Mouse (Mus musculus) liver, embryonic 14 days (tissue): ENCODE measurements around the gene Hist1h4b. TPM values are rescaled to one million over a fixed set of nuclear protein-coding genes. Genes with fewer than 3 reads are reported as not detected.

Source experiments
- polyA plus RNA-seq: library from polyadenylated mRNA; depleted of rRNA; stranded (reverse); fragments of >200 nt; gene quantifications from 2 replicates; pipeline ENCODE4 v1.2.3, GENCODE M21; 2012; rRNA removed

Gene Hist1h4b
- polyA plus RNA-seq = 20.1 and 25.1 TPM in 2 replicates

DNA sequence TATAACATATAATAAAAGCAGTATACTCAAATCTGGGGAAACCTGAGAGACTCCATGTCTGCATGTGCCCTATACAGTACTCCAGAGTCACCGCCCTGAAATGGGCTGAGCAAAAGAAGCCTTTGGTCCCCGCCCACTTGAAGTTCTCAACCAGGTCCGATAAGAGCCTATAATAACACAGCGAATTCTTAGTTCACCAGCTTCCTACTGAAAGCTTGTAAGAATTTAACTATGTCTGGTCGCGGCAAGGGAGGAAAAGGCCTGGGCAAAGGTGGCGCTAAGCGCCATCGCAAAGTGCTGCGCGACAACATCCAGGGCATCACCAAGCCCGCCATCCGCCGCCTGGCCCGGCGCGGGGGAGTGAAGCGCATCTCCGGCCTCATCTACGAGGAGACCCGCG lies at the start of gene Hist1h4b:
Hist1h4b (plus strand) TSS at position 224 of the 400 bp plus-strand sequence.

DNA sequence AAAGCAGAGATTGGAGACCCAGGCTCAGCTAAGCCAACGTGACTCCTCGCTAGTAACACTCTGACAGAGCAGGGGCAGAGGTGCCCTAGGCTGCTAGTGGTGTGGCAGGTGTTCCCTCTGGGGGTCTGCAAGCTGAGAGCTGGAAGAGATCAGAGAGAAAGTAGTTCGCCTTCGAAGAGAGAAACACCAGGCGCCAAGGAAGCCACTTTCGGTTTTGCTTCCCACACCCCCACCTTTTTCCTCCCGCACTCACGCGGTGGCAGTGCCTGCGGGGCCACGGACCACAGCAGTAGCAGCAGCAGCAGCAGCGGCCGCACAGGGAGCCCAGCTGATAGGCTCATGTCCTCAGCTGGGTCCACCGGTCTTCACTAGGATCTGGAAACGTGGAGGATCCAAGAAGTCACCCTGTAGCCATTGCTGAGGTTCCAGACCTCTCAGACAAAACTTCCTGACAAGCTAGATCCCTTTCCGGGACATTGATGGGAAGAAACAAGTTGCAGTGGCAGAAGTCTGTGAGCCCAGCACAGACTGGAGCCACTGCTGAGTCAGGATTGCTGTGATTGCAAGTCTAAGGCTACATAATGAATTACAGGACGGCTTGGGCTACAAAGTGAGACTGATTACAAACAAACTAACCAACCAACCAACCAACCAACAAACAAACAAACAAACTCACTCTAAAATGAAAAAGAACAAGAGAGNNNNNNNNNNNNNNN lies 46.3 kb upstream of the Hist1h4b start, which contains the start of gene Hfe:
Hfe (minus strand) TSS at position 481 of the 716 bp plus-strand sequence.

GRCm38 (mm10) chr13:23738677-23739068 lies 18.1 kb upstream of the Hist1h4b start, which contains the start of gene Hist1h1c:
Gene Hist1h1c, plus strand, starts transcription at chr13:23738808.

DNA sequence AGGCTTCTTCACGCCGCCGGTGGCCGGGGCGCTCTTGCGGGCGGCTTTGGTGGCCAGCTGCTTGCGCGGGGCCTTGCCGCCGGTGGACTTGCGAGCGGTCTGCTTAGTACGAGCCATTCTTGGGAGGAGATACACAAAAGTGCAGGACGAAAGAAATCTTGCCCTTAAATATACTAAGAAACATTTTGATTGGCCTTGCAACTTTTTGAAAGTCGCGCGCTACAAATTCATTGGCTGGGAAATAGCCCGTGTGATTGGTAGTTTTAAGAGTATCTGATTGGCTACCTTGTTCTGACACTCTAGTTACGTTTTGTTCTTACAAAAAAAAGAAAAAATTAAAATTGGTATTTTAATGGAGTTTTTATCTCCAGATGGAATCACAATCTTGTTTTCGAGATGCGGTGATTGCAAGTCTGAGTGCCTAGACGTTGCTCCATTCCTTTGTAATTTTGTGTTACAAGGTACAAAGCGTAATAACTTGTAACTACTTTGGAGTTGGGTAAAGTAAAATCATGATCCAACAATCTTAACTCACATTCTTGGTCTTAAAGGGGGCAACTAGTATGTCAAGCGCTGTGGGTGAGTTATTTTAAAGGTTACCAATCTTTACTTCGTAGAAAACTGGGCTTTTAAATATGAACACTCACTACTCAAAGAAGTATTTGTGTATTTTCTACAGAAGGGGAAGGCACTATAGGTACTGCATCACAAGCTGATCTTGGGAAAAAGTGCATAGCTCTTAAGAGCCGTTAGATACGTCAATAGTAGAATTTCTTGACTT lies 11.2 kb upstream of the Hist1h4b start, which contains the start of gene Hist1h3c:
Hist1h3c (minus strand) TSS at position 222 of the 781 bp plus-strand sequence.

DNA sequence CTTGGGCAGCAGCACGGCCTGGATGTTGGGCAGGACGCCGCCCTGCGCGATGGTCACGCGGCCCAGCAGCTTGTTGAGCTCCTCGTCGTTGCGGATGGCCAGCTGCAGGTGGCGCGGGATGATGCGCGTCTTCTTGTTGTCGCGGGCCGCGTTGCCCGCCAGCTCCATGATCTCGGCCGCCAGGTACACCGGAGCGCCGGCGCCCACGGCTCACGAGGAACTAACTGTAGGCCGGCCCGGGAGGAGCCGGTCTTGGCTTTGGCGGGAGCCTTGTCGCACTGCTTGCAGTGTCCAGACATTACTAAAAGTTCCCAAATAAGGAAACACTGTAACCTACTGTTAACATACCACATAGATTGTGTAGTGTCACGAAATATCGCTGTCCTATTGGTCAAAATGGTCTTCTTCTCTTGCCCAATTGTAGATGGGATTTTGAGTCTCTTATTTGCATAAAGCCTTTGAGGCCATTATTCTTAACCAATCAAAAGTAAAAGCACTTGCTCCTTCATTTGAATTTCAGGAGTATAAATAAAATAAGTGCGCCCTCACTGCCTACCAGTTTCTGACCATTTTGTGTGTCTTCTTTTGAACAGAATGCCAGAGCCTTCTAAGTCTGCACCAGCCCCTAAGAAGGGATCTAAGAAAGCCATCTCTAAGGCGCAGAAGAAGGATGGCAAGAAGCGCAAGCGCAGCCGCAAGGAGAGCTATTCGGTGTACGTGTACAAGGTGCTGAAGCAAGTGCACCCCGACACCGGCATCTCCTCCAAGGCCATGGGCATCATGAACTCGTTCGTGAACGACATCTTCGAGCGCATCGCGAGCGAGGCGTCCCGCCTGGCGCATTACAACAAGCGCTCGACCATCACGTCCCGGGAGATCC lies 10.4 kb upstream of the Hist1h4b start, which contains the start of gene Hist1h2bb:
Hist1h2bb (plus strand) TSS at position 534 of the 880 bp plus-strand sequence.

GRCm38 (mm10) chr13:23750839-23751477 lies 5.9 kb upstream of the Hist1h4b start, which contains the start of gene Hist1h2ab:
Gene Hist1h2ab, plus strand, starts transcription at chr13:23751126.

DNA sequence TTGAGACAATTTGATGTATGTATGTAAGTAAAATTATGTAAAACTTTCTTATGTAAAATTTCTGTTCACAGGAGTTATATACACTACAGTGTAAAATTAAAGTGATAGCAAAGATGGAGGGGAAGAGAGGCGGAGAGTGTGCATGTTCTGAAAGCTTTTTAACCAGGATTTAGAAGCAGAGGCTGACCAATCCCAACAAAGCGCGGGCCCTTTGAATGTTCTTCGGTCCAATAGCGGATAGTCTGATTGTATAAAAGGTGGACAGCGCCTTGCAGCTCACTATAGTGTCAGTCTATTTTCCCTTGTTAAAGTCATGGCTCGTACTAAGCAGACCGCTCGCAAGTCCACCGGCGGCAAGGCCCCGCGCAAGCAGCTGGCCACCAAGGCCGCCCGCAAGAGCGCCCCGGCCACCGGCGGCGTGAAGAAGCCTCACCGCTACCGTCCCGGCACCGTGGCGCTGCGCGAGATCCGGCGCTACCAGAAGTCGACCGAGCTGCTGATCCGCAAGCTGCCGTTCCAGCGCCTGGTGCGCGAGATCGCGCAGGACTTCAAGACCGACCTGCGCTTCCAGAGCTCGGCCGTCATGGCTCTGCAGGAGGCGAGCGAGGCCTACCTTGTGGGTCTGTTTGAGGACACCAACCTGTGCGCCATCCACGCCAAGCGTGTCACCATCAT lies 4.6 kb upstream of the Hist1h4b start, which contains the start of gene Hist1h3b:
Hist1h3b (plus strand) TSS at position 201 of the 675 bp plus-strand sequence.

DNA sequence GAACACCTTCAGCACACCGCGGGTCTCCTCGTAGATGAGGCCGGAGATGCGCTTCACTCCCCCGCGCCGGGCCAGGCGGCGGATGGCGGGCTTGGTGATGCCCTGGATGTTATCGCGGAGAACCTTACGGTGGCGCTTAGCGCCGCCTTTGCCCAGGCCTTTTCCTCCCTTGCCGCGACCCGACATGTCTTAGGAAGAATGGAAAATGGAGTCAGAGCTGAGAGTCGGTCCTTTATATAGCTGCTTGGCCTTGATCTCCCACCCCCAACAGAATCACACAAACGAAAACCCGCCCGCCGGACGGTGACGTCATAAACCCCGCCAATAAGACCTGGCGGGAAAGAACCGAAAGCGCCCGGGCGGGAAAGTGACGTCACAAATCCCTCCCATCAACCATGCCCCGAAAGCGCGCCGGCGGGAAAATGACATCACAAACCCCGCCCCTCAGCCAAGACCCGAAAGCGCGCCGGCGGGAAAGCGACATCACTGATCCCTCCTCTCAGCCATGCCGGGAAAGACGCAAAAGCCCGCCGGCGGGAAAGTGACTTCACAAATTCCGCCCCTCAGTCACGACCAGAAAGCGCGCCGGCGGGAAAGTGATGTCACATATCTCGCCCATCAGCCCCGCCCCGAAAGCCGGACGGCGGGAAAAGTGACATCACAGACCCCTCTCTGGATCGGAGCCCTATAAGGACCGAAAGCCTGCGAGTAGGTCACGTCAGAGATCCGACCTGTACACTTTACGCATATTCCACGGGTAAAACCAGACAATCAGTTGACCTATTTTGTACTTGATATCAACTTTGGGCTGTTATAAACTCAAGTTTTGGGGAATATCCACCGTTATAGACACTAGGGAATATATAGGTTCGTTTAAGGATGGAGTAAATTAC lies 4.4 kb downstream of the Hist1h4b start, which contains the start of gene Hist1h4a:
Hist1h4a (minus strand) TSS at position 259 of the 893 bp plus-strand sequence.

DNA sequence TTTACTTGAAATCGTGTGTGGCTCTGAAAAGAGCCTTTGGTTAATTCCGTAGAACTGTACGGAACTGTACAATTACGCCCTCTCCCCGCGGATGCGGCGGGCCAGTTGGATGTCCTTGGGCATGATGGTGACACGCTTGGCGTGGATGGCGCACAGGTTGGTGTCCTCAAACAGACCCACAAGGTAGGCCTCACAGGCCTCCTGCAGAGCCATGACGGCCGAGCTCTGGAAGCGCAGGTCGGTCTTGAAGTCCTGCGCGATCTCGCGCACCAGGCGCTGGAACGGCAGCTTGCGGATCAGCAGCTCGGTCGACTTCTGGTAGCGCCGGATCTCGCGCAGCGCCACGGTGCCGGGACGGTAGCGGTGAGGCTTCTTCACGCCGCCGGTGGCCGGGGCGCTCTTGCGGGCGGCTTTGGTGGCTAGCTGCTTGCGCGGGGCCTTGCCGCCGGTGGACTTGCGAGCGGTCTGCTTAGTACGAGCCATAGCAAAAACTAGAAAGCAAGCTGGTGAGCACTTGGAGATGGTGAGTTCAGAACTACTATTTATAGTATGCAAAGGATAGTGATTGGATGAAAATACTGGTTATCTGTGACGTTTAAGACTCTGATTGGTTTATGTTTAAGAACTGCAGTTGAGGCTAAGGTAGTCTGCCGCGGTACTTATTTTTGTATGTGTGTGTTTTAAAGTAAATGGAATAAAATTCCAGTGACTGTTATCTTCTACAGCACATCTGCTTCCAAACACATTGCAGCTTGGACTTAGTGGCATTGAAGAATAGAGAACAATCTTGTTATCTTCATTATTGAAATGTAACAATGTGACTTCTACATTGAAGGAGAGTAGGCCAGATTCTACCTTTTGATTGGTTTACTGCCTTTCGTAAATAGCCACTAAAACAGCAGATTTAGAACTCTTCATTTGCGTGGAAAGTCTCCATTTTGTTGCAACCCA lies 5.3 kb downstream of the Hist1h4b start, which contains the start of gene Hist1h3a:
Hist1h3a (minus strand) TSS at position 516 of the 951 bp plus-strand sequence.

DNA sequence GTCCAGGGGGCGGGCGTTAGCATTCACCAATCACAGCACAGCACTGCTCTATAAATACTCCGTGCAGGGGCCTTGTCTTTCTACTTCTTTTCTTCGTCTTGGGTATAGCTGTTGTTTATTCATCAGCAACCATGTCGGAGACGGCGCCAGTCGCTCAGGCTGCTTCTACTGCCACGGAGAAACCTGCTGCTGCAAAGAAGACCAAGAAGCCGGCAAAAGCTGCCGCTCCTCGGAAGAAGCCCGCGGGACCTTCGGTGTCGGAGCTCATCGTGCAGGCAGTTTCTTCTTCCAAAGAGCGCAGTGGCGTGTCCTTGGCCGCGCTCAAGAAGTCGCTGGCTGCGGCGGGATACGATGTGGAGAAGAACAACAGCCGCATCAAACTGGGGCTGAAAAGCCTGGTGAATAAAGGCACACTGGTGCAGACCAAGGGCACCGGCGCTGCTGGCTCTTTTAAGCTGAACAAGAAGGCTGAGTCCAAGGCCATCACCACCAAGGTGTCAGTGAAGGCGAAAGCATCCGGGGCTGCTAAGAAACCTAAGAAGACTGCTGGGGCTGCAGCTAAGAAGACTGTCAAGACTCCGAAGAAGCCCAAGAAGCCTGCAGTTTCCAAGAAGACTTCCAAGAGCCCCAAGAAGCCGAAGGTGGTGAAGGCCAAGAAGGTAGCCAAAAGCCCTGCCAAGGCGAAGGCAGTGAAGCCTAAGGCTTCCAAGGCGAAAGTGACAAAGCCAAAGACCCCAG lies 6.9 kb downstream of the Hist1h4b start, which contains the start of gene Hist1h1a:
Hist1h1a (plus strand) TSS at position 81 of the 738 bp plus-strand sequence.

GRCm38 (mm10) chr13:23769613-23770012 lies 12.8 kb downstream of the Hist1h4b start, which contains the start of gene Trim38:
Gene Trim38, plus strand, starts transcription at chr13:23769913.

DNA sequence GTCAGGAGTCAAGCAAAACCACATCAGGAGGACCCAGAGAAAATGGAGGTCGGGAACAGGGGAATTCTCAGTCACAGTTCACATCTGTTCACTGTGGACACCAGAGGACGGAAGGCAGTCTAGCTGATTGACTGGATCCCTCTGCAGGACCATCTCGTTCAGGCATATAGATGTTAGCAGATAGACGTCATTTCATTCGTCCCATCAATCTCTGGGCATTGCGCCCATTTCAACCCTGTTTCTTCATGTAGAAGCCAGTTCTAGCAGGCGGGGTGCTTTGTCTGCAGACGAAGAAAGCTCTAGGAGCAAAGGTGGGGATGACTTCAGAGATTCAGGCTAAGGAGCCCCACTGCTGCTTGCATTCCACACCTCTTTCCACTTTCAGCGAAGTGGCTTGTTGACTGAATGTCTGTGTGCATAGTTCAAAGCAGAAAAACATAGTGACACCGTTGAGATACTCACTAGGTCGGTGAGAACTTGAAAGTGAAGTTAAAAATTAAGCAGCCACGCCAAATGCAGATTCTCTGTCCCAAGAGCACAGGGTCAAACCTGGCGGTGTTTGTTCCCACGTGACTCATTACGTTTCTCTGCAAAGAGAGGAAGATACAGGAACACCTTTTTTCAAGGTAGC lies 49.7 kb downstream of the Hist1h4b start, which contains the start of gene Slc17a2:
Slc17a2 (plus strand) TSS at position 572 of the 631 bp plus-strand sequence.

Other genes with a start within 250 kb of the Hist1h4b start
- 20.0 and 22.7 TPM in 2 replicates for gene Hist1h4h, start 226.0 kb upstream of the Hist1h4b start, polyA plus RNA-seq
- 254 and 365 TPM in 2 replicates for gene Hist1h2af, start 223.1 kb upstream of the Hist1h4b start, polyA plus RNA-seq
- gene Hist1h3g, start 221.6 kb upstream of the Hist1h4b start, polyA plus RNA-seq = 40.7 and 47.0 TPM in 2 replicates
- 6.3 and 6.5 TPM in 2 replicates for gene Hist1h2bh, start 213.6 kb upstream of the Hist1h4b start, polyA plus RNA-seq
- 4.4 and 4.5 TPM in 2 replicates for gene Hist1h3f, start 213.0 kb upstream of the Hist1h4b start, polyA plus RNA-seq
- 19.0 and 21.1 TPM in 2 replicates for gene Hist1h4f, start 205.4 kb upstream of the Hist1h4b start, polyA plus RNA-seq
- 0.66 and 0.96 TPM in 2 replicates for gene Hist1h1d, start 203.8 kb upstream of the Hist1h4b start, polyA plus RNA-seq
- gene Hist1h3e, start 194.6 kb upstream of the Hist1h4b start, polyA plus RNA-seq = 24.2 and 24.8 TPM in 2 replicates
- 11.7 and 13.2 TPM in 2 replicates for gene Hist1h2ae, start 185.8 kb upstream of the Hist1h4b start, polyA plus RNA-seq
- gene Hist1h2bg, start 185.6 kb upstream of the Hist1h4b start, polyA plus RNA-seq = 35.1 and 41.0 TPM in 2 replicates
- 12.1 and 12.6 TPM in 2 replicates for gene Hist1h2bf, start 182.8 kb upstream of the Hist1h4b start, polyA plus RNA-seq
- 8.7 and 8.8 TPM in 2 replicates for gene Hist1h2ad, start 182.6 kb upstream of the Hist1h4b start, polyA plus RNA-seq
- gene Hist1h3d, start 181.2 kb upstream of the Hist1h4b start, polyA plus RNA-seq = 19.8 and 22.5 TPM in 2 replicates
- 7.9 and 8.2 TPM in 2 replicates for gene Hist1h4d, start 175.4 kb upstream of the Hist1h4b start, polyA plus RNA-seq
- 2.9 and 3.1 TPM in 2 replicates for gene Hist1h2be, start 135.9 kb upstream of the Hist1h4b start, polyA plus RNA-seq
- 7.8 and 10.5 TPM in 2 replicates for gene Hist1h1e, start 134.5 kb upstream of the Hist1h4b start, polyA plus RNA-seq
- gene Hist1h2ac, start 73.1 kb upstream of the Hist1h4b start, polyA plus RNA-seq = 1.2 and 1.3 TPM in 2 replicates
- gene Hist1h2bc, start 72.8 kb upstream of the Hist1h4b start, polyA plus RNA-seq = 75.9 and 78.5 TPM in 2 replicates
- 0.13 TPM in 1 of 2 replicates, not detected in the other for gene Hist1h1t, start 61.2 kb upstream of the Hist1h4b start, polyA plus RNA-seq
- 5.9 TPM in 2 replicates for gene Hist1h4c, start 58.6 kb upstream of the Hist1h4b start, polyA plus RNA-seq
- gene Hfe, start 46.2 kb upstream of the Hist1h4b start, polyA plus RNA-seq = 2.5 and 4.1 TPM in 2 replicates
- 41.5 and 49.3 TPM in 2 replicates for gene Hist1h1c, start 18.2 kb upstream of the Hist1h4b start, polyA plus RNA-seq
- gene Hist1h3c, start 11.4 kb upstream of the Hist1h4b start, polyA plus RNA-seq = 38.4 and 43.0 TPM in 2 replicates
- 15.4 and 18.8 TPM in 2 replicates for gene Hist1h2bb, start 10.3 kb upstream of the Hist1h4b start, polyA plus RNA-seq
- 38.0 and 42.8 TPM in 2 replicates for gene Hist1h2ab, start 5.9 kb upstream of the Hist1h4b start, polyA plus RNA-seq
- 36.3 and 37.0 TPM in 2 replicates for gene Hist1h3b, start 4.7 kb upstream of the Hist1h4b start, polyA plus RNA-seq
- 10.7 and 12.1 TPM in 2 replicates for gene Hist1h4a, start 4.2 kb downstream of the Hist1h4b start, polyA plus RNA-seq
- gene Hist1h3a, start 5.4 kb downstream of the Hist1h4b start, polyA plus RNA-seq = 32.0 and 44.7 TPM in 2 replicates
- gene Hist1h1a, start 6.7 kb downstream of the Hist1h4b start, polyA plus RNA-seq = 13.8 and 15.6 TPM in 2 replicates
- 0.01 and 0.02 TPM in 2 replicates for gene Trim38, start 12.9 kb downstream of the Hist1h4b start, polyA plus RNA-seq
- gene Slc17a2, start 50.0 kb downstream of the Hist1h4b start, polyA plus RNA-seq = 0.92 and 1.1 TPM in 2 replicates
- 2.9 and 3.4 TPM in 2 replicates for gene Slc17a3, start 82.4 kb downstream of the Hist1h4b start, polyA plus RNA-seq
- 0.07 and 0.14 TPM in 2 replicates for gene Slc17a1, start 110.7 kb downstream of the Hist1h4b start, polyA plus RNA-seq
- gene Slc17a4, start 158.0 kb downstream of the Hist1h4b start, polyA plus RNA-seq = 0.03 and 0.05 TPM in 2 replicates
- gene Hist1h2ba, start 177.1 kb downstream of the Hist1h4b start, polyA plus RNA-seq = not detected in 2 replicates
- not detected in 2 replicates for gene Hist1h2aa, start 177.4 kb downstream of the Hist1h4b start, polyA plus RNA-seq
- gene Scgn, start 234.2 kb downstream of the Hist1h4b start, polyA plus RNA-seq = not detected in 2 replicates